Mouse (Mus musculus) heart, adult 9 months (tissue): ENCODE data around the gene Mapk6.
"Not testable (repeated sequence)": the region's sequence is repeated elsewhere in the genome, so short reads cannot be mapped to it uniquely, and the experiment has no call there.

Experiments
- DNase-seq, 2 experiments: peaks; one replicate each; pipeline ENCODE4 v3.0.0; 2022; ENCODE audit warnings: low spot score in 2 of 2

Mapk6 gene

DNA sequence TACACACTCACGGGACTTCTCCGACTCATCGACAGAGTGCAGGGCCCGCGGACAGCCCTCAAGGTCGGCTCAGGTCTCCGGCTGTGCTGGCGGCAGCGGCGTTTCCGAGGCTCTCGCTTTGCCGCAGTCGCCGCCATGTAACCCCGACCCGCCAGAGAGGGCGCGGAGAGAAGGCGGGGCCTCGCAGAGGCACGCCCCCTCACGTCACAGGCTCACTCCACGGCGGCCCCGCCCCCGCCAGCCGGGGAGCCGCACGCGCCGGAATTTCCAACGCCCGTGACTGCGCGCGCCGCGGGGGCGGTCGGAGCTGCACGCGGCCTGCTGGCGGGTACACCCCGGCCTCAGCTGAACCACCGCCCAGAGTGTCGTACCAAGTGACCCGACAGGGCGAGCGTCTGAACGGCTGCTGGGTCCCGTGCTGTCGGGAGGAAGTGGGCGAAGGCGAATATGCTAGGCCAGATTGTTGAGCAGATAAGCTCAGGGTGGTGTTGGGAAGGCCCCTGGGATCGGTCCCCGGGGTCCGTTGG lies at the start of gene Mapk6:
TSS of gene Mapk6 (minus strand) at position 154 of the 527 bp plus-strand sequence.
- peak; percentile 98 for DNase-seq

DNA sequence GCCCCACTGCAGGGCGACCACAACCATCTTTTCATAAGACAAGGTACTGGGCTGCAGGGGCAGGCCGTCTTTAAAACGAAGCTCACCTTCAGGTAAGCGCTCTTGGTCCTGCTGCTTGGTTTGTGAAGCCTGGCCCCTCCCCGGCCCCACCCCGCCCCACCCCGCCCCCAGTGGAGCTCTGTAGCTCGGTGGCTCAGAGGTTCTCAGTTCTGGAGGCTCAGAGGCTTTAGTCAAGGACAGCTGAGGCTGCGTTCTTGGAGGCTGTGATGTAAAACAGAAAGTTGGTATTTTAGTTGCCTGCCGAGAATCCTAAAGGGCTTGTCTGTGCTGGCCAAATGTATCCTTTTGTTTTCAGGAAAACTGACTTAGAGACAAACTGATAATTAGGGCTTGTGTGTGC lies 45.9 kb upstream of the Mapk6 start:
- DNase-seq = no peak

DNA sequence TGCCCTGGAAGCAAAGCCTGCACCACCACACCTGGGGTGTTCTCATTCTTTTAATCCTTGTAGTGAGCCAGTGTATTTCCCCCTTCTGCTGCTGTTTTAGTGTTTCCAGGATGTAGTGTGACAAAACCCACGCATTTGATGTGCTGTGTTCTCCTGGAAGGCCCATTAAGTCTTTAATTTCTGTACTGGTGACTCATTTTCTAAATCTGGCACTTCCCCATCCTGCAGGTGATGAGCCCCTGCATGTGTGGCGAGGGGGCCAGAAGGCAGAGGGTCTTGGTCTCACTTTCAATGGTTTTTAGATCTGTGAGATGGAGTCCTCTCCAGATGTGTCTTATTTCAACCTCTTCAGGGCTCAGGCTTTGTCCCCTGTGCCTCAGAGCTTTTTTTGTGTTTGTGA lies 44.2 kb upstream of the Mapk6 start:
- DNase-seq = no peak

DNA sequence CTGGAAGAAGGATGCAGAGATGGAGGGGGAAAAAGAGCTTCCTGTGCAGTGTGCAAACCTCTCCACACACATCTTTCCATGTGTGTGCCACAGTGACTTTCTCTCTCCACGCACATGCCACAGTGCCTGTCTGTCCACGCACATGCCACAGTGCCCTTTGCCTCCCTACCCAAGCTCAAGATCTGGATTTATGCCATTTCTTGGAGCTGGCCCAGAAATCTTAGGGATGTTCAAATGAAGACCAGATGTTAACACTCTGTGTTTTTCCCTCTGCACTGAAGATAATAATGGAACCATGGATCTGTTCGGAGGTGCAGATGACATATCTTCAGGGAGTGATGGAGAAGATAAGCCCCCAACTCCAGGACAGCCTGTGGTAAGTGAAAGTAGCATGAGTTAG lies 38.2 kb upstream of the Mapk6 start:
- DNase-seq = no peak

DNA sequence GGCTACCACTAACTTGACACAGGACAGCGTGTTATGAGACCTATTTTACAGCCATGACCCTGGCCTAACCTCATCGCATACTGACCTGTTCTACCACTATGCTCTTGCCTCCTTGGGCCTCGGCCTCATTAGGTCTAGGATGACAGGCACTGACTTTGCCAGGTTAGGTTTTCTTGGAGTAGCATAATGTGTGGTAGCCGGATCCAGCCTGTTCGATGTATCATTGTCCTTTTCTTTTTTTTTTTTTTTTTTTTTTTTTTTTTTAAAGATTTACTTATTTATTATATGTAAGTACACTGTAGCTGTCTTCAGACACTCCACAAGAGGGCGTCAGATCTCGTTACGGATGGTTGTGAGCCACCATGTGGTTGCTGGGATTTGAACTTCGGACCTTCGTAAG lies 36.8 kb upstream of the Mapk6 start:
- not testable (repeated sequence) for DNase-seq

DNA sequence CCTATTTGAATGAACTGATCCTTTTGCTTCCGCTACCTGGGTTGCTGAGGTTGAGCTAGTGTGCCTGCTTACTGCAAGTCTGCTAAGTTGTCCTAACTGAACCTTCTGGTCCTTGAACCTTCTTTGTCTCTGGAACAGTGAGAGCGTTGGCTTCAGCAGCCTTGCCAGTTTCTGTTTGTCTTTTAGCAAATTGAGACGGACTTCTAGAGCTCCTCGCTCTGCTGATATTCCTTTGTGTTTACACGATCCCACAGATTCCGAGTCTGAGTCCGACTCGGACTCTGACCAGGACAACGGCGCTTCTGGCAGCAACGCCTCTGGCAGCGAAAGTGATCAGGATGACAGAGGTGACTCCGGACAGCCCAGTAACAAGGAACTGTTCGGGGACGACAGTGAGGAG lies 35.2 kb upstream of the Mapk6 start:
- DNase-seq = no peak

DNA sequence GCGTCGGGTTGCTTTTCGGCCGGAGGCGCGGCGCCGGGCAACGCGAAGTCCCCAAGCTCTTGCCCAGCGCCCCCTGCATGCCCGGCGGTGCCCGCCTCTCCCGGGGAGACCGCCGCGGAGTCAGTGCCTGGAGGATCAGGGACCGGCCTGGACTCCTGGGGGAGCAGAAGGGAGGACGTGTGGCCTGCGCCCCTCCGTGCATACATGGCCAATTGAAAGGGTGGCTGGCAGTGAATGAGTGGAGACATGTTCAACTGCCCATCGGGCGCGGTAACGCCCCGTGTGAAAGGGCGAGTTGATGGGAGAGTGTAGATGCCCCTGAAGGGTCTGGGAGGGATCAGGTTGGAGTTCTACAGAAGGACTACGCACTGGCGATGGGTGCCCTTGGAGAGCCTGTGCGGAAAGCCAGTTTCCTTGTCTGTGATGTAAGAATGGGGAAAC lies 31.9 kb upstream of the Mapk6 start:
- peak in 1 of 2 experiments; percentile 47 for DNase-seq

DNA sequence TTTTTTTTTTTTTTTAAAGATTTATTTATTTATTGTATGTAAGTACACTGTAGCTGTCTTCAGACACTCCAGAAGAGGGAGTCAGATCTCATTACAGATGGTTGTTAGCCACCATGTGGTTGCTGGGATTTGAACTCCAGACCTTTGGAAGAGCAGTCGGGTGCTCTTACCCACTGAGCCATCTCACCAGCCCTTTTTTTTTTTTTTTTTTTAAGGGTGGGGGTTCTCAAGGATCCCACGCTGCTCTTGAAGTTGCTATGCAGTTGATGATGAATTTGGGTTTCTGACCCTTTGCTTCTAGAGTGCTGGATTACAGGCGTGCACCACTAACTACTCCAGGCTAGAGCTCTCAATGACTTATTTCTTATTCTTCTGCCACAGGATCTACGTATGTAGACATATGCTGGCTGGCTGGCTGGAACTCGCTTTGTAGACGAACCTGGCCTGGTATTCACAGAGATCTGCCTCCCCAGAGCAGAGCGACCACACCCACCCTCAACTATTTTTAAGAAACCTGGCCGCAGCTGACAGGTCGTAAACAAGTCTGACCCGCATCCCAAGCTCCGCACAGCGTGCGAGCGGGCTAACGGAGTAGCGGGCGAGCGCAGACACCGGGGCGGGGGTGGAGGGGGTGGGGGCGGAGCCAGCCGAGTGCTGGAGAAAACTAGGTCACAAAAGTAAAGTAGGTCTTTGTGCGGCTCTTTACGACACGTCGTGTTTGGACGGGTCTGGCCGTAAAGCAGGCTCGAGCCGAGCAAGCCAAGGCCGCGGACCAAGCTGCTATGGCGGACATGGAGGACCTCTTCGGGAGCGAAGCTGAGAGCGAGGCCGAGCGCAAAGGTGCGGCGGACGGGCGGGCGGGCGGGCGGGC lies 31.2 kb upstream of the Mapk6 start, which contains the start of gene Leo1:
TSS of gene Leo1 (plus strand) at position 729 of the 871 bp plus-strand sequence.
- DNase-seq = peak; percentile 91

DNA sequence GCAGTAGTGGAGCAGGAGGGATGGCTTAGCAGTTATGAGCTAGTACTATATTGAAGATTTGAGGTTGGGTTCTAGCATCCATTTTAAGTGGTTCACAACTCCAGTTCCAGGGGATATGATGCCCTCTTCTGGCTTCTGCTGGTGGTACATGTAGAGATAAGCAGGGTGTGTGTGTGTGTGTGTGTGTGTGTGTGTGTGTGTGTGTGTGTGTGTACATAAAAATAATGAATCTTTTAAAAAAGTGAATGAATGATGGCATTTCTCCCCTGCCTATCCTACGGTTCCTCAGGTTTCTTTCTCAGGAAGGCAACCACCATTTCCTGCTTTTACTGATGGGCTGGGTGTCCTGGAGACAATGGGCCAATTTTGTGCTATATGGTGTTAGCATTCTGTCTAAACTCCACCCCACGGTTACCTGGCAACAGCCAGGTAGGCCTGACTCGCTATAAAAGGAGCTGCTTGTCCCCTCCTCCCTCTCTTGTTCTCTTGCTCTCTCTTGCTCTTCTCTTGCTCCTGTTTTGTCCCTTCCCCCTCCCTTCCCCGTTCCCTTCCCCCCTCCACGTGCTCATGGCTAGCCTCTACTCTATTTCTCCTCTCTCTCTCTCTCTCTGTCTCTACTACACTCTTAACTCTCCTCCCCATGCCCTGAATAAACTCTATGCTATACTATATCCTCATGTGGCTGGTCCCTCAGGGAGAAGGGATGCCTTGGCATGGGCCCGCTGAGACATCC lies 28.0 kb upstream of the Mapk6 start:
- DNase-seq = no peak

DNA sequence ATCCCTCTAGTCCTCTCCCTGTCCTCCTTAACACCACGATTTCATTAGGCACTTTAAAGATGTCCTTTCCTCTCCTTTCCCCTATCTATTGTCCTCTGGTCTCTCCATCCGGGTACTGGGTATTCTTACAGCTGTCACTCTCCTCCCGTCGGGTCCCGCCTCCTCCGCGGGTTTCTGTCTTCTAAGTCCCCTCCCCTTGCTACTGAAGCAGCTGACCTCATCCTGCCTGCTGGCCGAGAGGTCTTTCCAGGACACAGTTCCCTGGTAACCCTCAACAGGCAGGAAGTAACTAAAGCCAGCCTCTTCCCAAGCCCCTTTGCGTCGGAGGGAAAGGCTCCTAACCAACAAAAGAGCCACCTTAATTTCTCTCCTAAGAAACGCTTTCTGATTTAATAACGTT lies 26.1 kb upstream of the Mapk6 start:
- peak; percentile 92 for DNase-seq

DNA sequence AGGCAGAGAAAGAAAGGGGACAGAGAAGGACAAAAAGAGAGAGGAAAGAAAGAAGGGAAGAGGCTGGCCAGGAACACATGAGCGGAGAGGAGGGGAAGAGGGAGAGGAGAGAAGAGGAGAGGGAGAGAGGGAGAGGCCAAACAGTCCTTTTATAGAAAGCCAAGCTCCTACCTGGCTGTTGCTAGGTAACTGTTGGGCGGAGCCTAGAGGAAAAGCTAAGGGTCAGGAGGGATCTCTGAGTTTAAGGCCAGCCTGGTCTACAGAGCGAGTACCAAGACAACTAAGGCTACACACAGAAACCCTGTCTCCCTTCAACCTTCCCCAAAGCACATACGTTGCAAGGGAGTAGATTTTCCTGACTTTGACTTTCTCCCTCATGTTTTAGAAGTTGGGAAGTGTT lies 25.5 kb upstream of the Mapk6 start:
- DNase-seq = no peak

DNA sequence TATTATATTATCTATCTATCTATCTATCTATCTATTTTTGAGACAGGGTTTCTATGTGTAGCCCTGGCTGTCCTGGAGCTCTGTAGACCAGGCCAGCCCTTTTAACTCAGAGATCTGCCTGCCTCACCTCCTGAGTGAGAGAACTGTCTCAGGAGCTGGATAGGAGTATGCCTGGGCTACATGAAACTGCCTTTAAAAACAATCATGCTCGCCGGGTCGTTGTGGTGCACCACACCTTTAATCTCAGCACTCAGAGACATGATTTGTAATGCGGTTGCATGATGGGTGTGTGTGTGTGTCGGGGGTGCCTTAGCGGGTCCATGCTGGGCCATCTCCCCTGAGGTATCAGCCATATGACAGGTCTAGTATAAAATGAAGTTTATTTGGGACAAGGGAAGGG lies 25.1 kb upstream of the Mapk6 start:
- DNase-seq = no peak

DNA sequence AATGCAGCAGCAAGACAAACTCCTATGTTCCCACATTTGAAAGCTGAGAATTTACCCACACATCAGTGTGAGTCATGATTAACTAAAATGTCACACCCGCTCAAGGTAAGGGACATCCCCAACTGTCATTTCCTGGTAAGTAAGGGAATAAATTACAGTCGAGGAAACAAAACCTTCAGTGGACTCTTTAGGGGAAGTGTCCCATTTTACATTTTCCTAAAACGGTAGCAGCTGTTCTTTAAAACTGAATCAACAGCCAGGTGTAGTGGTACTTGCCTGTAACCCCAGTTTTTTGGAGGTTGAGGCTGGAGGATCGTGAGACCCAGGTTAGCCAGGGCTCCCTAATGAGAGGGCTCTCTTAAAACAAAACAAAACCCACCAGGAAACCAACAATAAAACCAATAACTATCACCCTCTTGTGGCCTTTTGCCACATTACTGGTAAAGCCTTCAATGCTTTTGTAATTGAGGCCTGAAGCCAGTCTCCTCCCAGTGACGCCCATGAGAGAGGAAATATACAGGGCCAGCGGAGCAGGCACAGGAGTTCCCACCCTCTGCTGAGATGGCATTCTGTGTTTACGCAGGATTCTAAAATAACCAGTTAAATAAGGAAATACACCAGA lies 24.5 kb upstream of the Mapk6 start:
- peak; percentile 77 to 80 for DNase-seq

DNA sequence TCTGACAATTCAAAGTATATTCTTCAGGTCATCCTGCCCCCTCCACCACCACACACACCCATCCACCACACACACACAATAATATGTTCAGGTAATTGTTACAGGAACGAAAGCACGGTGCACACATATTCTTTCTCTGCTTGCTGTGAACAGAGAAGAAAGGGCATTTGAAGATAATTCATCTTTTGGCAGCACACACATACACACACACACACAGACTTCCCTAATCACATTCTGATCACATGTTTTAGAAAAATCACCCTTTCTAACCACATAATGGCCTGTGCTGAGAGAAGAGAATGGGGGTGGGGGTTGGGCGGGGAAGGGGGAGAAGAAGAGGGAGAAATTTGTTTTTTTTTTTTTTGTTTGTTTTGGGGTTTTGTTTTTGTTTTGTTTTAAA lies 22.9 kb upstream of the Mapk6 start:
- DNase-seq = no peak

DNA sequence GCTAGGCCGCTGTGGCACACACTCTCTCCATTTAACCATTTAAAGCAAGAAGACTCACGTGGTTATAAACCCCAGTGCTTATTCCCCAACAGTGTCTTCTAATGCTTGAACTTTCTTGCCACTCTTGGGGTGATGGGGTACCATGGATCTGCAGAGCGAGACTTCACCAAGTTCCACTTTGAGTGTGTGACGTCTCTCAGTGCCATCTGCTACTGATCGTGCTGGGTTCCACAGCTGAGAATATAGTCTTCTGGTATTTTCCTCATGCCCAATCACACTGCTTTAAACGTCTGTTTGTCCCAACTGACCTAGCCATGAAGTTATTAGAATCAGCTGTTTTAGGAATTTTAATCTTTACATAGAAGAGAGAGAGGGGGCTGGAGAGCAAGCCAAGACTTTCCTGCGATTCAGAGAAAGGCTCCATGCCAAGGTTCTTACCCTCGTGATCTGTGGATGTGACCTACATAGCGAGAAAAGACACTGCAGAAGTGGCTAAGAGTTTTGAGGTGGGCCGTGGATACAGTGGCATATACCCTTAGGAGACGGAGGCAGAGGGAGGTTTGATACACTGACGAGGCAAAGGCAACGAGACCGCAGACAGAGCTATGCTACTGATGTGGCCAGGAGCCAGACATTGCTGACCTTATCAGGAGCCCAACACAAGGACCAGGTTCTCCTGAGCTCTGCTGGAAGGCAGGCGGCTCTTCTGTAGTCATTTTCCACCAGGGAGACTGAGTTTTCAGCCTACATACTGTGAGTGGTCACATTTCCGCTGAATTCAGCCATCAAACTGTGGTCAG lies 21.2 kb upstream of the Mapk6 start:
- no peak for DNase-seq

DNA sequence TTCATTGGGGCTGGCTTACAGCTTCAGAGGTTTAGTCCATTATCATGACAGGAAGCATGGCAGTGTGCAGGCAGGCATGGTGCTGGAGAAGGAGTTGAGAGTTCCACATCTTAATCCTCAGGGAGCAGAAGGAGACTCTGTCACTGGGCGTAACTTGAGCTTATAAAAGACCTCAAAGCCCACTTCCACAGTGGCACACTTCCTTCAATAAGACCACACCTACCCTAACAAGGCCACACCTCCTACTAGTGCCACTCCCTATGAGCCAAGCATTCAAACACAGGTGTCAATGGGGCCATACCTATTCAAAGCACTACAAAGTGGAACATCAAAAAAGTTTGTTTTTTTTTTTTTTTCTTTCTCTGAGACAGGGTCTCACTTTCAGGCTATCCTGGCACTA lies 19.9 kb upstream of the Mapk6 start:
- DNase-seq = no peak

DNA sequence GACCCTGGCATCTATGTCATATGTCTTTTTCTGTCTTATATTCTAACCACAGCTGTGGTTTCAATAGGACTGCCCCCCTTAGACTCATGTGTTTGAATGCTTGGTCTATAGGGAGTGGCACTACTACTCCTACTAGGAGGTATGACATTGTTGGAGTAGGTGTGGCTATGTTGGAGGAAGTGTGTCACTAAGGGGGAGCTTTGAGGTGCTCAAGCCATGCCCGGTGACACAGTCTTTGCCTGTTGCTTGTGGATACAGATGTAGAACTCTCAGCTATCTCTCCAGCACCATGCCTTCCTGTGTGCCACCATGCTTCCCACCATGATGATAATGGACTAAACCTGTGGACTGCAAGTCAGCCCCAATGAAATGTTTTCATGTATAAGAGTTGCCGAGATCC lies 19.2 kb upstream of the Mapk6 start:
- DNase-seq = no peak

DNA sequence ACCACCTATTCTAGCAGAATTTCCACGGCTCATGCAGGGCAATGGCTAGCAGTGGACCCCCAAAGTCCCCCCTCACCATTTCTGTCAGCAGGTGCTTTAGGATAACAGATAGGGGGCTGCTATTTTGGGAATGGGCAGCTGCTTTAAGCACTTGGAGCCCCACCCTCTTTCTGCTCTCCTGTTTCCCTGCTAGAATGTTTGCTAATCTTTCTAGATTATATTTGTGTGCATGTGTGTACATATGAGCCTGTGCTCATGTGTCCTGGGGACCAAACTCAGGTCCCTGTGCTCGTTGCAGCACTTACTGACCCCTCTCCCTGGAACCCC lies 18.4 kb upstream of the Mapk6 start:
- DNase-seq = no peak

DNA sequence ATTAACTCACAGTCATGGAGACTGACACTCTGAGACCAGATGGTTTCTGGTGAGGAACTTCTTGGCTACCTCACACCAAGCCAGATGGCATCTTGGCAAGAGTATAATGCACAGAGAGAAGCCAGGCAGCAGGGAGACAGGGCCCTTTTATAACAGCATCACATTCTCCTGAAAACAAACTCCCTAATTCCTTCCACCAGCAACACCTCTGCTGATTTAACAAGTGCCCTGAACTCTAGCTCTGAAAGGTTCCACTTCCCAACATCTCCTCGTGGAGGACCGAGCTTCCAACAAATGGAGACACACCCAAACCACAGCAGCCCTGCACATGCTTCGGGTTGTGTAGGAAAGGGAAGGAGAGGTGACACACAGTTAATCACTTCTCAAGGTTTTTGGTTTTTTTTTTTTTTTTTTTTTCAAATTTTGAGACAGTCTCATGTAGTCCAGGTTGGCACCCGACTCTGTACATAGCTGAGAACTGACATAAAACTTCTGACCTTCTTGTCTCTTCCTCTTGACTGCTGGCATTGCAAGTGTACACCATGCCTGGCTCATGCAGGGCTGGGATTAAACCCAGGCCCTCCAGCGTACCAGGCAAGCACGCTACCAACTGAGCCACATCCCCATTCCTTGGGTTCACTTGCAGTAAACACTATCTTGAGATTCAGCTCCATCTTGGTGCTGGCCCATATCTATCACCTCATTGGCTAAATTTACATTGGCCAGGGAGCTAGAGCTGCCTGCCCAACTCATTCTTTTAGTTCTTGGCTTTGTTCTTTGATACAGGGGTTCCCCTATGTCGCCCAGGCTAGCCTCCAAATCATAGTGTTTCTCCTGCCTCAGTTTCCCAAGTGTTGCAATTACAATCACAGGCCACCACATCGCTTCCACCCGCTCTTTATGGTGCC lies 17.8 kb upstream of the Mapk6 start:
- no peak for DNase-seq

DNA sequence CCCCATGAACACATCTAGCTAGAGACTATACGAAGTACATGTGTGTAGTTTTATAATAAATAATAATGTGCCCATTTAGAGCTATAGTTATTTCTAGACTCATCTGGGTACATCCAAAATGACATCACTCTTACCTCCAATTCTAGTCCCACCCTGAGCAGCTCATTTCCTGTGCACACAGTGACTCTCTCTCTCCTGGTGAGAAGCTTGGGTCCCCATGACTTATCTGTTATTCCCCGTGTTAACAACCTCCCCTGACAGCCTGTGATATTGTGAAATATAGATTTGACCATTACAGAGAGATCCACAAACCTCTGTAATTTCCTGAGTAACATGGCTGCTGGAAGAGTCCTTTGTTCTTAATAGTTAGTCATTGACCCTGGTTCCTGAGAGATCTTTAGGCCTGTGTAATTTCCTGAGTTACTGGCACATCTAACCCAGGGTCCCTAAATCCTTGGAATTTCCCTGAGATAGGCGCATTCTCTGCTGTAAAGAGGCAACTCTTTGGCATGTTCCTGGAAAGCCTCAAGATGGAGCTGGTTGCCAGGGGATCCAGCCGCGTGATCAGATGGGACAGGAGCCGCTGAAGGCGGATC lies 16.1 kb upstream of the Mapk6 start:
- no peak for DNase-seq
